Mouse (Mus musculus) embryonic facial prominence, embryonic 11.5 days (tissue): ENCODE data around the gene Crispld2. TPM values are rescaled to one million over a fixed set of nuclear protein-coding genes. Genes with fewer than 3 reads are reported as not detected.
A peak's percentile ranks its signal among the peaks of the same experiment; 100 is the strongest.

Source experiments
- ATAC-seq: fragments of 200-750 bp; cut with Nextera tagmentation; replicated peaks from 2 replicates; pipeline ENCODE4 v1.8.0; 2017; ENCODE audit warnings: low read depth; ENCODE audit not compliant: insufficient number of reproducible peaks, low FRiP score, low TSS enrichment
- DNase-seq: peaks from one replicate; pipeline ENCODE4 v3.0.0-alpha.2; 2015; ENCODE audit warnings: low spot score
- H3K27ac ChIP-seq: fragments of 300-500 bp; sonication (generic); replicated peaks from 2 replicates; pipeline ENCODE4 v1.5.1; 2014; ENCODE audit warnings: mild to moderate bottlenecking, low read depth, low read length, control low read depth
- H3K27me3 ChIP-seq: fragments of 300-500 bp; sonication (generic); 2 replicates; pipeline ENCODE4 v1.6.1; 2014; ENCODE audit warnings: mild to moderate bottlenecking, low read length, moderate library complexity, mixed read lengths; ENCODE audit not compliant: control insufficient read depth, insufficient read depth
- H3K36me3 ChIP-seq: fragments of 300-500 bp; sonication (generic); replicated peaks from 2 replicates; pipeline ENCODE4 v1.6.1; 2014; ENCODE audit warnings: low read depth, mild to moderate bottlenecking, low read length, moderate library complexity, mixed read lengths; ENCODE audit not compliant: control insufficient read depth, insufficient read depth
- H3K4me1 ChIP-seq: fragments of 300-500 bp; sonication (generic); 2 replicates; pipeline ENCODE4 v1.6.1; 2014; ENCODE audit warnings: low read length, mixed read lengths; ENCODE audit not compliant: control insufficient read depth, insufficient read depth
- H3K4me2 ChIP-seq: fragments of 300-500 bp; sonication (generic); 2 replicates; pipeline ENCODE4 v1.6.1; 2014; ENCODE audit warnings: low read depth, mild to moderate bottlenecking, control low read depth, low read length, moderate library complexity
- H3K4me3 ChIP-seq: fragments of 300-500 bp; sonication (generic); 2 replicates; pipeline ENCODE4 v1.5.1; 2014; ENCODE audit warnings: low read depth, low read length, control low read depth
- H3K9ac ChIP-seq: fragments of 300-500 bp; sonication (generic); replicated peaks from 2 replicates; pipeline ENCODE4 v1.6.1; 2014; ENCODE audit warnings: mild to moderate bottlenecking, control low read depth, low read length
- H3K9me3 ChIP-seq: fragments of 300-500 bp; sonication (generic); replicated peaks from 2 replicates; pipeline ENCODE4 v1.6.1; 2016; ENCODE audit warnings: mild to moderate bottlenecking, low read length, inconsistent platforms, mixed read lengths; ENCODE audit not compliant: control insufficient read depth
- WGBS: fragments of 180-500 bp; shearing (Covaris S2); extraction: QIAGEN DNeasy Blood & Tissue Kit; methylation state at CpG from one replicate; pipeline ENCODE4 v1.1.7; 2014; 5-methylcytosine and 5-hydroxymethylcytosine counted together
- polyA plus RNA-seq: library from polyadenylated mRNA; unstranded; fragments of >200 nt; fragmentation: Nextera tagmentation; extraction: Ambion mirVana; gene quantifications from 2 replicates; pipeline ENCODE4 v1.2.1, GENCODE M21; 2014

Crispld2 gene
- polyA plus RNA-seq = 3.0 and 3.6 TPM in 2 replicates

- Histone ChIP-seq H3K9me3 (no peaks in the 10 kb centered on the region), H3K27ac (no peak within 1 kb of the TSS), H3K36me3 (no peaks in the 10 kb centered on the region), H3K4me2 (peak within 1 kb of the TSS; percentile 53), H3K4me3 (peak within 1 kb of the TSS; percentile 24), H3K9ac (peak within 1 kb of the TSS; percentile 22), H3K27me3 (peaks cover 2% of the 10 kb centered on the region; the same call in 1 of the 2 replicates), H3K4me1 (peaks cover 11% of the 10 kb centered on the region)
- WGBS = under 1% methylated on average over 25 of the region's 25 CpGs
- DNase-seq = peak; percentile 95
- ATAC-seq = peak; percentile 88
These were observed at the start of gene Crispld2 for GRCm38 (mm10) chr8:119992249-119992648. Gene Crispld2, plus strand, starts transcription at chr8:119992438.

- no peak overlapping the region for H3K4me2 ChIP-seq
- no peaks in the 10 kb centered on the region for H3K9me3 ChIP-seq
- peaks cover 12% of the 10 kb centered on the region for H3K36me3 ChIP-seq
- H3K4me3 ChIP-seq = no peak overlapping the region
- DNase-seq = no peak
- no peak for ATAC-seq
- H3K27ac ChIP-seq = no peak overlapping the region
- no peak overlapping the region for H3K9ac ChIP-seq
- H3K4me1 ChIP-seq = no peaks in the 10 kb centered on the region
- 90% methylated on average over 10 of the region's 10 CpGs for WGBS
- H3K27me3 ChIP-seq = no peaks in the 10 kb centered on the region
These were observed 48.6 kb upstream of the Crispld2 start for GRCm38 (mm10) chr8:119943616-119944015.

- no peak overlapping the region for H3K27ac ChIP-seq
- no peaks in the 10 kb centered on the region for H3K4me1 ChIP-seq
- H3K4me3 ChIP-seq = no peak overlapping the region
- peaks cover 12% of the 10 kb centered on the region for H3K36me3 ChIP-seq
- H3K9me3 ChIP-seq = no peaks in the 10 kb centered on the region
- 65% methylated on average over 9 of the region's 9 CpGs for WGBS
- H3K4me2 ChIP-seq = no peak overlapping the region
- no peak overlapping the region for H3K9ac ChIP-seq
- peak; percentile 79 for DNase-seq
- H3K27me3 ChIP-seq = no peaks in the 10 kb centered on the region
- peak; percentile 32; the same call in 1 of the 2 replicates for ATAC-seq
These were observed 48.0 kb upstream of the Crispld2 start for GRCm38 (mm10) chr8:119944096-119944811.

- DNase-seq (no peak), ATAC-seq (no peak)
- Histone ChIP-seq H3K4me2 (no peak overlapping the region), H3K27ac (no peak overlapping the region), H3K9ac (no peak overlapping the region), H3K36me3 (peaks cover 10% of the 10 kb centered on the region), H3K4me1 (no peaks in the 10 kb centered on the region), H3K9me3 (no peaks in the 10 kb centered on the region), H3K4me3 (no peak overlapping the region), H3K27me3 (no peaks in the 10 kb centered on the region)
- WGBS = 87% methylated on average over 8 of the region's 8 CpGs
These were observed 45.8 kb upstream of the Crispld2 start for GRCm38 (mm10) chr8:119946326-119946865.

GRCm38 (mm10) chr8:119947653-119948052, 44.6 kb upstream of the Crispld2 start:
- no peak for DNase-seq
- Histone ChIP-seq H3K9me3 (no peaks in the 10 kb centered on the region), H3K36me3 (peaks cover 11% of the 10 kb centered on the region), H3K27me3 (no peaks in the 10 kb centered on the region), H3K4me3 (no peak overlapping the region), H3K27ac (no peak overlapping the region), H3K4me1 (no peaks in the 10 kb centered on the region), H3K9ac (no peak overlapping the region), H3K4me2 (no peak overlapping the region)
- 93% methylated on average over 19 of the region's 19 CpGs for WGBS
- ATAC-seq = no peak

GRCm38 (mm10) chr8:119948340-119948739, 43.9 kb upstream of the Crispld2 start:
- no peak overlapping the region for H3K4me2 ChIP-seq
- H3K4me3 ChIP-seq = no peak overlapping the region
- ATAC-seq (no peak), DNase-seq (no peak)
- H3K9ac ChIP-seq = no peak overlapping the region
- H3K36me3 ChIP-seq = peaks cover 16% of the 10 kb centered on the region
- no peaks in the 10 kb centered on the region for H3K9me3 ChIP-seq
- no peak overlapping the region for H3K27ac ChIP-seq
- H3K27me3 ChIP-seq = no peaks in the 10 kb centered on the region
- 89% methylated on average over 15 of the region's 15 CpGs for WGBS
- H3K4me1 ChIP-seq = no peaks in the 10 kb centered on the region

GRCm38 (mm10) chr8:119952282-119952681, 40.0 kb upstream of the Crispld2 start:
- Histone ChIP-seq H3K4me3 (no peak overlapping the region), H3K9me3 (no peaks in the 10 kb centered on the region), H3K9ac (no peak overlapping the region), H3K4me2 (no peak overlapping the region), H3K4me1 (no peaks in the 10 kb centered on the region), H3K27ac (no peak overlapping the region), H3K36me3 (peaks cover 18% of the 10 kb centered on the region), H3K27me3 (no peaks in the 10 kb centered on the region)
- DNase-seq = no peak
- 86% methylated on average over 7 of the region's 7 CpGs for WGBS
- ATAC-seq = no peak

GRCm38 (mm10) chr8:119952747-119953146, 39.5 kb upstream of the Crispld2 start:
- Histone ChIP-seq H3K4me1 (no peaks in the 10 kb centered on the region), H3K27ac (no peak overlapping the region), H3K9ac (no peak overlapping the region), H3K4me3 (no peak overlapping the region), H3K9me3 (no peaks in the 10 kb centered on the region), H3K4me2 (no peak overlapping the region), H3K36me3 (peaks cover 19% of the 10 kb centered on the region), H3K27me3 (no peaks in the 10 kb centered on the region)
- DNase-seq = no peak
- 89% methylated on average over 5 of the region's 5 CpGs for WGBS
- no peak for ATAC-seq
